Mouse (Mus musculus): ENCODE measurements around the gene Lpp. TPM values are rescaled to one million over a fixed set of nuclear protein-coding genes. Genes with fewer than 3 reads are reported as not detected.
A peak's percentile ranks its signal among the peaks of the same experiment; 100 is the strongest.

The Lpp gene
- total RNA-seq (2021), result 1 to 10 TPM; 5.9 to 6.0 TPM

GRCm38 (mm10) chr16:24392651-24393555 is at the start of gene Lpp:
TSS of gene Lpp (plus strand) at chr16:24393507.
- peak; percentile 37 to 40 for DNase-seq (ENCODE audit: low spot score in 2 of 2)
- intact Hi-C loops (cut with DNase I), result loop anchor here (1.0 to 10.0 kb wide), 3 partner anchors 111 to 672 kb away; partner anchors contain the start of genes Bcl6 and Gm37419

DNA sequence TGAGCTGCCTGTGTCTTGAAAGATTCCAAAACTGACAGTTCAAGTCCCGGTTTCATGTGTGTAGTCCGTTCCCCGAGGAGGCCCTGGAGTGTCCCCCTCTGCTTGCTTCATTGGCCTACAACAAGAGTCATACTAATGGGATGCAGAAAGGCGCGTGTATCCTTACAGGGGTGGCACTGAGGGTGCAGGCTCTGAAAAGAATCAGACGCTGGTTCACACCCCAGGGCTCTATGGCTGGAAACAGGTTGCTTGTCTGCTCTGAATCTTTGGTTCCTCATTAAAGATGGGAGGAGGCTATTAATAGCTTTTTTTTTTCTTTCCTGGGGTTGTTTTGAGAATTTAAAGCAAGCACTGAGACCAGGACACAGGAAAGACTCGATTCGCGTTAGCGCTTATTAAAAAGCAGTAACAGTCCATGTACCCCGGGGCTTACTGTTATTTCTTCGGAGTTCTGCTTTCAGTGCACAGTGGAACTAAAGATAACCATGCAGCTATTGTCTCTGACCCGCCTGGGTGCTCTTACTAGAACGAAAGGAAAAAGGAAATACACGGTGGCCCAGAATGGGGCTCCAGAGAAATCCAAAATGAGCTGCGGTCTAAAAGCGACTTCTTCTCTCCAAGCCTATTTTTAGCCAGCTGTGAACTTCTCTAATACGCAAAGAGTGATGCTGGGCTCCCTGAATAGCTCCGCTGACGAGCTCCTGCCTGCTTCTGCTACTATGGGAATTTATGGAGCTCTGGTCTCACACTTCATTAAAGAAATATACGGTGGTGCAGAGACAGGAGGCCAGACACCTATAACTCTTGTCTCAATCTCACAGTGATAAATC is 45.5 kb upstream of the Lpp start:
- peak; percentile 40 to 77 for DNase-seq (ENCODE audit: low spot score in 2 of 2)
- intact Hi-C loops (cut with DNase I), result loop anchor here (5.0 kb wide), 1 partner anchor 360 kb away; the partner anchor contains the start of genes Bcl6 and Gm37419

- intact Hi-C loops (cut with DNase I), result no loop called here
- no peak for DNase-seq (ENCODE audit: low spot score in 2 of 2)
These were observed 43.0 kb upstream of the Lpp start for GRCm38 (mm10) chr16:24350306-24350705.

DNA sequence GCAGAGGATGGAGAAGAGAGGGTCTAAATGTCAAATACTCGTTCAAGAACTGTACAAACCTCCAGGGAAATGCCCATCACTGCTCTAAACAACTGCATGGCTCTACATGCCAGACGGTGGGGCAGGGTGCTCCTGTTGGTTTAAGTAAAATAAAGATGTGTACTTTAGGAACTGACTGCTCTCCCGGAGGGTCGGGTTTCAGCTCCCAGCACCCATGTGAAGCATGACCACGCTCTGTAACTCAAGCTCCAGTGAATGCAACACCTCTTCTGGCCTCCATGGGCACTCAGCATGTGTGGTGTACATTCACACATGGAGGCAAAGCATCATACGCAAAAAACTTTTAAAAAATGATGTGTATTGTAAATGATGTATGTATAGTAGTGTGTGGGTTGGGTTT is 42.6 kb upstream of the Lpp start:
- DNase-seq (ENCODE audit: low spot score in 2 of 2), result no peak
- intact Hi-C loops (cut with DNase I), result no loop called here

GRCm38 (mm10) chr16:24351811-24352210 is 41.5 kb upstream of the Lpp start:
- no peak for DNase-seq (ENCODE audit: low spot score in 2 of 2)
- intact Hi-C loops (cut with DNase I), result no loop called here

DNA sequence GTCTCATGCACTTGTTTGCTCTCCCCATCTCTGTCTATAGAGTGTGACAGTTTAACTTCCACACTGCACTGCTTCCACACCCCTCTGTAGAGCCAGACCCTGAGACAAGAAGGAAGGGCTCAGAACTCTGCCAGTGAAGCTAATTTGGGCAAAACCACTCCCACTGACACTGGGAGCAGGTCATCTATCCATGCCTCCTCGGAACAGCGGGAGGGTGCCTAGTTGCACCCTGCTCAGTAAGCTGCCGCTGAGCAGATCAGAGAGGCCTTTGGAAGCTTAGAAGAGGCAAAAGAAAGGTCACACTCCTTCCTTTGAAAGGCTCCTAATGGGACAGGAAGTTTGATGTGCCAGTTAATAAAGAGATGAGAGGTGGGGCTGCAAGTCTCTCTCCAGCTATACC is 39.5 kb upstream of the Lpp start:
- DNase-seq (ENCODE audit: low spot score in 2 of 2), result no peak
- intact Hi-C loops (cut with DNase I), result no loop called here

- intact Hi-C loops (cut with DNase I), result loop anchor here (10.0 kb wide), 1 partner anchor 703 kb away; no protein-coding TSS in a partner anchor
These were observed 31.6 kb upstream of the Lpp start for GRCm38 (mm10) chr16:24361667-24362066.

DNA sequence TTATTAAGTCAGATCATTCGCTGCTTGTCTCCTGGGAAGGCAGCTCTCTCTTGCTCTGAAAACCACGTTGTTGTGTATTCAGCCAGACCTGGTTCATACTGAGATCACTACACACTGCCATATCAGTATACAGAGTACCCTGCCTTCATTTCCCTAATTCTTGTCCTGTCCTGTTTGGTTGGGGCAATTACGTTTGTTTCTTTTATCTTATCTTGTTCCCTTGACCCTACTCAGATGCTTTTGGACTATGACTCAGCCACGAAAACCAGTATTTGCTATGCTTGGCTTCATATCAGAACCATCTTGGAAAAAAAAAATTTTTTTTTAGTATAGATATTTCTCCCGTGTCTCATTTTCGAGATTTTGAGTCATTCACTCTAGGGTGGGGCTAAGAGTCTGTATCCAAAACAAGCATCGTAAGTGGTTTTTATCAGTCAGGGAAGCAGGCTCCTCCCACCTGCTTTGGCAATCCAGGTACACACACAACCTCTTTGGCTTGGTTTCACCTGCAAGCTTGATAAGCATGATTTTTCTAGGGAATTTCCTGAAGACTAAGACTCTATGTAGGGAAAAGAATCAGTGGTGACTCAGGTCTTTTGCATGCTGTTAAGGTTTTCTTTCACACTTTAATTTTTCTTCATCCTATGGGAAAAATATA is 29.1 kb upstream of the Lpp start:
- intact Hi-C loops (cut with DNase I), result loop anchor here (10.0 kb wide), 1 partner anchor 701 kb away; no protein-coding TSS in a partner anchor
- DNase-seq (ENCODE audit: low spot score in 2 of 2), result no peak

More at GRCm38 (mm10) chr16:24361667-24362066, 31.6 kb upstream of the Lpp start:
- no peak for DNase-seq (ENCODE audit: low spot score in 2 of 2)

- DNase-seq (ENCODE audit: low spot score in 2 of 2), result no peak
- intact Hi-C loops (cut with DNase I), result loop anchor here (10.0 kb wide), 1 partner anchor 699 kb away; no protein-coding TSS in a partner anchor
These were observed 27.4 kb upstream of the Lpp start for GRCm38 (mm10) chr16:24365900-24366299.

DNA sequence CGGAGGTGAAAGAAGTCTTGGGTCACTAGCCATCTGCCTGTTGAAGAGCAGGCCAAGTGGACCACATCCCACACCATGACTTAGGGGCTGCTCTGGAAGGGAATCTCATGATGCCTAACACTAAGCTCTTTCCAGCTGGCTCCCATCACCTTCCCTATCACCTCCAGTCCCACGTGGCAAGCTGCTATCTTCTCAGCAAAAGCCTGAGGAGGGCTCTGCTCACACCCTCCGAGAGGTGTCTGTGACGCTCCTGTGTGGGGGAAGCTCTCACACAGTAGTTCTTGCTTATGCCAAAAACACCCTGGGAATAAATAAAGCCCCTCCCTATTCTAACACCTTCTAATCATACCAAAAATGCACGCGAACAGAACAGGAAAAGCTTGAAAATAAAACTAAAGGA is 26.2 kb upstream of the Lpp start:
- intact Hi-C loops (cut with DNase I), result loop anchor here (10.0 kb wide), 1 partner anchor 698 kb away; no protein-coding TSS in a partner anchor
- peak in 1 of 2 experiments; percentile 25 for DNase-seq (ENCODE audit: low spot score in 2 of 2)

- intact Hi-C loops (cut with DNase I), result loop anchor here (10.0 kb wide), 1 partner anchor 697 kb away; no protein-coding TSS in a partner anchor
- DNase-seq (ENCODE audit: low spot score in 2 of 2), result no peak
These were observed 25.8 kb upstream of the Lpp start for GRCm38 (mm10) chr16:24367506-24367905.

- no peak for DNase-seq (ENCODE audit: low spot score in 2 of 2)
- intact Hi-C loops (cut with DNase I), result no loop called here
These were observed 16.8 kb upstream of the Lpp start for GRCm38 (mm10) chr16:24376478-24376877.

GRCm38 (mm10) chr16:24390596-24390995 is 2.7 kb upstream of the Lpp start:
- intact Hi-C loops (cut with DNase I), result loop anchor here (5.0 to 10.0 kb wide), 2 partner anchors 108 to 674 kb away; no protein-coding TSS in a partner anchor
- peak in 1 of 2 experiments; percentile 55 for DNase-seq (ENCODE audit: low spot score in 2 of 2)

DNA sequence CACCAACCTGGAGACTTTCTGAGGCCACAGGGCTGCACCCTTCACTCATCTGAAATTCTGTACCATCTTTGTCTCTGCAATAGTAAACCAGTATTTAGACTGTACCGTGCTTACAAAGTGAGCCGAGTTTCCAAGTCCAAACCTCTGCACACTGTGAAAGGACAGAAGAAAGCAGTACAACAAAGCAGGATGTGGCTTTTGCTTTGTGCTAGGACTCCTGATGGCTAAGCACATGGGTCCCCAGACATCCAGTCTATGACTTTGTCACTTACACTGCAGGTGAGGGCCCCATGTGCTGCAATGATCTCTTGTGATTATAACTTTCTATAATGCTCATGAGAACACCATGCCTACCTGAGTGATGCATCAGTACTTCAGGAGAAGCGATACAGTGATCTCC is 2.2 kb upstream of the Lpp start:
- DNase-seq (ENCODE audit: low spot score in 2 of 2), result no peak
- intact Hi-C loops (cut with DNase I), result loop anchor here (5.0 to 10.0 kb wide), 2 partner anchors 109 to 674 kb away; no protein-coding TSS in a partner anchor

DNA sequence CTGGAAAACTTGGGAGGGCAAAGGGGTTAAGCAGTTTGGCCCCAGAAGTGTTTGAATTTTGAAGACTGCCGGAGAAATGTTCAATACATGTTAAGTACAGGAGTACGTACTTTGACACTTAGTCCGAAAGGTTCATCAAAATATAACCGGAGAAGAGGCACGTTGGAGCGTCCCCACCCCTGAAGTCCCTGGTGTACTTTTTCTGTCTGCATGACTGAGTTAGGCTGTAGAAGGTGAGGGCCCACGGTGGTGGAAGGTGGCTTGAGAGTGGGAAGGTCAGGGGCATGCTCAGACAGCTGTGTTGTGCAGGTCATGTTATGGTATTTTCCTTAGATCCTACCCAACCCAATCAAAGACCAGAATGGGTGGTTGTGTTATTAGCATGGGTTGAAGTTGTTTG is 1.4 kb upstream of the Lpp start:
- intact Hi-C loops (cut with DNase I), result loop anchor here (5.0 to 10.0 kb wide), 2 partner anchors 110 to 673 kb away; no protein-coding TSS in a partner anchor
- no peak for DNase-seq (ENCODE audit: low spot score in 2 of 2)

DNA sequence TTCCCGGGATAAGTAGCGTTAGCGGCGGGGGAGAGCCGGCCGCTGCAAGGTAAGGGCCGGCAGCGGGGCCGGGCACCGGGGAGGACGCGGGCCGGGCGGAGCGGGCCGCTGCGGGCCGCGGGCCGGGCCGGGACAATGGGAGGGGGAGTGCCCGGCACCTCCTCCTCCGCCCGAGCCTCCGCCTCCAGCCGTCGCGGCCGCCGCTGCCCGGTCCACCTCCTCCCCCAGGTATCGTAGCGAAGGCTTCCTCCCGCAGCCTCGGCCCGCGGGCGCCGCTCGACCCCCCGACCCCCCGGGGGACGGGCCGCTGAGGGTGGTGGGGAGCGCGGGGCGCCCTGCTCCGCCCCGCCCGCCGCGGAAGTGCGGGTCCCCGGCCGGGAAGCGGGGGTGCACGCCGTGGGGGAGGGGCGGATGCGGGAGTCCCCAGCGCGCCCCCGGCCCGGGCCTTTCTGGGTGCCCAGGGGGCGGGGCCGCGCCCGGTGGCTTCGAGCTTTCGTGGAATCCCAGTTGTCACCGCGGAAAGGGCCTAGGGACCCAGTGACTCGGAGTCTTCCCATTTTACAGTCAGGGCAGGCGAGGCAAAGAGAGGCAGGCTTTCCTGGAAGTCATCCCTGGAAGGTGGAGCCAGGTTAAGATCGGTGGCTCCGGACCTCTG is 376 bp downstream of the Lpp start:
- DNase-seq (ENCODE audit: low spot score in 2 of 2), result peak in 1 of 2 experiments; percentile 7
- intact Hi-C loops (cut with DNase I), result loop anchor here (1.0 to 10.0 kb wide), 3 partner anchors 111 to 671 kb away; partner anchors contain the start of genes Bcl6 and Gm37419

DNA sequence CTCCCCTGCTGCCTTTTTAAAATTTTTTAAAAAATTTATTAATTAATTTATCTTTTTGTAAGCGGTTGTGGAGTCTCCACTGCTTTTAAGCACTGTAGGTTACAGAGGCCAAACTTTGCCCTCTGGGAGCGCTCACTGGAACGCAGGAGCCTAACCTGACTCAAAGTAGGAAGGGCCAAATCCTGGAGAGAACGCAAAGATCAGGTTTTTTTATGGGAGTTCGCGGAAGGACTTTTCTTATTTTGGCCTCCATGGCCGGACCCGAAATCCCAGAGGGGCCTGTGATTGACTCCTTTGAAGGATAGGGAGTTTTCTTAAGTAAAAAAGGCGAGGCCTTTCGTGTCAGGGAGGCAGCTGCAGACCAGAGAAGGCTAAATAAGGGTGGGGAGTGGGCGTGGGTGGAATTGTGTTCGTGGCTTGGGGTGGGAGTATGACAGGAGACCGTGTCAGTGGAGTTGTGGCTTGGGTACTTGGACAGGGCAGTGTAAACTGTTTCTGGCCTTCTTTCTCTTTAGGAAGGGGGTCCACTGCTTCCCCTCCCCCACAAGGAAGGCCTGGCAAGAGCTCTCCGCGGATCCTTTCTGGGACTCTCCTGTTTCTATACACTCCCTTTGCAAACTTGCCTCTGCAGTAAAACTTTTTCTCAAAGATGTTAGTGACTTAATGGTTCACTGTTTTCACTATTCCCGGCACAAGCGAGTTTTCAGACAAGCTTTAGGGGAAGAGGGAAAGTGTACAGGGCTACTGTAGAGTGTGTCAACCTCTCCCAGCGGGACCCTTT is 1.1 kb downstream of the Lpp start:
- intact Hi-C loops (cut with DNase I), result loop anchor here (5.0 to 10.0 kb wide), 2 partner anchors 112 to 670 kb away; no protein-coding TSS in a partner anchor
- peak in 1 of 2 experiments; percentile 3 for DNase-seq (ENCODE audit: low spot score in 2 of 2)

GRCm38 (mm10) chr16:24395100-24395499 is 1.8 kb downstream of the Lpp start:
- intact Hi-C loops (cut with DNase I), result loop anchor here (10.0 kb wide), 1 partner anchor 670 kb away; no protein-coding TSS in a partner anchor
- no peak for DNase-seq (ENCODE audit: low spot score in 2 of 2)
